Mouse (Mus musculus) cerebellum, postnatal 14 days (tissue): ENCODE results near the gene Cox19.

ENCODE experiments used
- DNase-seq, 2 experiments: peaks; one replicate each; pipeline ENCODE4 v3.0.0; 2021; ENCODE audit warnings: mixed read lengths in 2 of 2

Cox19 gene

DNA sequence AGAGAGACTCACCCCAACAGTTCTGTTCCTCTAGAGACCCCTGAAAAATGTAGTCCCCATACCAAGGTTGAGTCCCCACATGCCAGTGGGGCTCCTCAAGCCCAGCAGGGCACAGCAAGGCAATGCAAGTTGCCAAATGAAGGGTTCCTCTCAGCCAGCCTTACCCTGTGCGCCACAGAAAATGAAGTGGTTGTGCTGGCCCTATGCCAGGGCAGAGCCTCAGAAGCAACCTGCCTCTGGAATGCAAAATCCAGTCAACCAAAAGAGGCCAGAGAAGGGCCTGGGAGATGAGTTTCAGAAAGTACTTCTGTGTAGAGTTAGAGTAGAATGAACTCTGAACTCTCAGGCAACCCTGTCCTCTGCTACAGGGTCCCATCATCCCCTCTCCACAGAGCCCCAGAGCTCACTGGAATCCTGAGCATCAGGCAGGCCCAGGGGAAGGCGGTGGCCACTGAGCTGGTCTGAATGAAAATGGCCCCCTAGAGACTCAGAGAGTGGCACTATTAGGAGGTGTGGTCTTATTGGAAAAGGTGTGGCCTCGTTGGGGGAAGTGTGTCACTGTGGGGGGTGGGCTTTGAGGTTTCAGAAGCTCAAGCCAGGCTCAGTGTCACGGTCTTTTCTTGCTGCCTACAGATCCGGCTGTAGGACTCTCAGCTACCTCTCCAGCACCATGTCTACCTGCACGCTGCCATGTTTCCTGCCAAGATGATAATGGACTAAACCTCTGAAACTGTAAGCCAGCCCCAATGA lies 59.2 kb downstream of the Cox19 start:
- DNase-seq = no peak

DNA sequence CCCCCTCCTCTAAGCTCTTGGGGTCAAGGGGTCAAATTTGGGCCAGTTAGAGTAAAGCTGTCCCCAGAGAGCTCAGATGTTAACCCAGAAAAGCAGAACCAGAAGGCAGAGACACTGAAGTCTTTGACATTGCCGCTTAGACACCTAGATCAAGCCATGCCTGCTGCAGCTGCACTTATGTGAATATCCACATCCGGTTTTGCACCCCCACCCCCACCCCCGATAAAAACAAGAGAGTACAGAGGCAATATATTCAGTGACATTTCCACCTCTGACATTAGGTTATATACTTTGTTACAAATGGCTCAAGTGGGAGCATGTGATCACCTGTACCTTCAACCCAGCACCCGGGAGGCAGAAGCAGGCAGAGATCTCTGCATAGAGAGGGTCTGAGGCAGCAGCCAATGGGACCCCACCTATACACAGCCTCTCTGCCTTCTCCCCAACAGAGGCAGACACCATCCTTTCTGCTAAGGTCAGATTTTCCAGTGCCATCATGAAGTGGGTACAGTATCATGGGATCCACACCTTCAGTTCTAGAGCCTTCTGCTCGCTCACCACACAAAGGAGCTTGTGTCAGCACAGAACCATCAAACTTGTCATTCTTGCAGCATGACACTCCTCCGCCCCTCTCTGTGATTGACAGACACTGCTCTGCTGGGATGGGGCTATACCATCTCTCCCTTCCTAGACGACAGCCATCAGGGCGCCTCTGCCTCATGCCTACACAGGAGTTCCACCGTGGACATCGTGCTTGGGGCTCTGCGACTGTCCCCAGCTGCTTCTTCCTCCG lies 60.6 kb downstream of the Cox19 start:
- no peak for DNase-seq

DNA sequence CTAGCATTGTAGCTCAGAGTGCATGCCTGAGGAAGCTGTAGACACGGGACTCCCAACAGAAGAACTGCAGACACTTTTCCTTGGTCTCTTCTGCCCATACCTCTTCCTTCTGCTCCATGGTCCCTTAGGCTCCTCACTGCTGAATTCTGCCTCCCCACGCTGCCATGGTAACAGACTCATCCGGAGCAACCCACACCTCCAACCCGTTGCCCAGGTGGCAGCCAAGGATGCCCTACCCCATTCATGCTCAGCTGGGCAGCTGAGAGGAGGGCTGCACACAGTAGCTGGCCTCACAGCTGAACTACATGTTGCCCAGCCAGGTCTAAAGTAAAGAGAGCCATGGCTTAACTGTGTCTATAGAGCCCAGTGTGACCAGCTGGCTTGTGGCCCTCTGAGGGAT lies 62.6 kb downstream of the Cox19 start:
- no peak for DNase-seq

DNA sequence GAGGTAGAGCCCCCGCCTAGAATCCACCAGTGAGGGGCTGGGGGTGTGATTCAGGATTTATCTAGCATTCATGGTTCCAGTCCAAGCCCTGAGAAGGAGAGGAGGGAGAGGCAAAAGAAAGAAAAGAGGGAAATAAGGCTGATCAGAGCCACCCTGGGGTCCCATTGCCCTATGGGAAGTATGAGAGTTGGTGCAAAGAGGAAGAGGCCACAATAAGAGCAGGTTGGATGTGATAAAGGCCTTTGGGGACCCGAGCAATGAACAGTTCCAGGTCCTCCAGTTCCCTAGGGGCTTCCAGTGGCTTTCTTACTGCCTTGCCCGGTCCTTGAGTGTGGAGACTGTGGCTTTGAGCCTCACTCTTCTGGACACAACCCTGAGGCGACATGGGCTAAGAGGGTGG lies 63.4 kb downstream of the Cox19 start:
- no peak for DNase-seq

DNA sequence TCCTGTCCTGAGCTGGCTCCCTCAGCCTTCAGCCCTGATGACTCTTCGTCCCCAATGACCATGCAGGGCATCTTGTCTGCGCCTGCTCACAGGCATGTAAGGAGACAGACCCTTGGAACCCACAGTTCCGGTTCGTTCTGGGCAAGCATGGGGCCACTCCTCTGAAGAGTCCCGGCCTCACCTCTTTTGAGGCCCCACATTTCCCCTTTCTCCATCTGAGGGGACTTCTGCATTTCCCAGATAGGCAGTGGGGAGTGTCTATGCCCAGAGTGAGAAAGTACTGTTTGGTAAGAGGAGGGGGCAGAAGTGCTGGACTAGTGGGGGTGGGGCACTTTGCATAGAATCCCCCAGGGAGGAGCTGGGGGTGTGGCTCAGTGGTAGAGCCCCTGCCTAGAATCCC lies 64.1 kb downstream of the Cox19 start:
- no peak for DNase-seq
